Mouse (Mus musculus): ENCODE results near the gene Itpr3.

Gene Itpr3

GRCm38 (mm10) chr17:27056812-27057516 lies at the start of gene Itpr3:
Gene Itpr3 (plus strand): TSS chr17:27057304.
- DNase-seq (ENCODE audit: low read depth, low spot score): peak; percentile 94

DNA sequence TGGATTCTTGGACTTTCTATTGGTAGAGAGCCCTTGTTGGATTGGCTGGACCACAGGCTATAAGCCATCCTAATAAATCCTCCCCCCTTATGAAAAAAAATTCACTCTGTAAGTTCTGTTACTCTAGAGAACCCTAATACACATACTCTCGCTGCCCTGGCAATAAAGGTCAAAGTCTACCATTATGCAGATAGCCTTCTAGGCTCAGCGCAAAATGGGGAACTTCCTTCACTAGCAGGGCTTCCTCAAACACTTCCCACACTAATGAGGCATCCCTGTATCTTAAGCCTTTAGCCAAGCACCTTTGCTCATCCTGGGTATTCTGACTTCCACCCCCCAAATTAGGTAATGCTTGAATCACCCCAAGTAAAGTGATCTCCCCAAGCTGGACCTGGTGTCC lies 48.8 kb upstream of the Itpr3 start:
- DNase-seq (ENCODE audit: low read depth, low spot score): no peak

DNA sequence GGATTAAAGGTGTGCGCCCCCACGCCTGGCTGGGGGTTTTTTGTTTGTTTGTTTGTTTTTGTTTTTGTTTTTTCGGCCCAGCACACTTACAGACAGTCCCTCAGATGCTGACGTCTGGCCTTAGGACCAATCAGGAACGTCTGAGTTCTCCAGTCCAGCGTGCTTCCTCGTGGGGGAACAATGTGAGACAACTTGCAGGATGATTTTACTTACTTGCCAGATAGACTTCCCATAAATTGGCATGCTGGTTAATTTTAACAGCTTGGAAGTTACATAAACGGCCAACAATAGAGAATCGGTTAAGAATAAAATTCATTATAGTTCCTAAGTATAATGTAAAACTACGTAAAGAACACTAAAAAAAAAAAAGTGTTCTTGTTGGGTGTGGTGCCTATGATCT lies 45.9 kb upstream of the Itpr3 start:
- no peak for DNase-seq (ENCODE audit: low read depth, low spot score)

- DNase-seq (ENCODE audit: low read depth, low spot score): peak; percentile 96
Measured at GRCm38 (mm10) chr17:27011998-27012672, 45.0 kb upstream of the Itpr3 start.

GRCm38 (mm10) chr17:27012909-27013308 lies 44.2 kb upstream of the Itpr3 start:
- no peak for DNase-seq (ENCODE audit: low read depth, low spot score)

DNA sequence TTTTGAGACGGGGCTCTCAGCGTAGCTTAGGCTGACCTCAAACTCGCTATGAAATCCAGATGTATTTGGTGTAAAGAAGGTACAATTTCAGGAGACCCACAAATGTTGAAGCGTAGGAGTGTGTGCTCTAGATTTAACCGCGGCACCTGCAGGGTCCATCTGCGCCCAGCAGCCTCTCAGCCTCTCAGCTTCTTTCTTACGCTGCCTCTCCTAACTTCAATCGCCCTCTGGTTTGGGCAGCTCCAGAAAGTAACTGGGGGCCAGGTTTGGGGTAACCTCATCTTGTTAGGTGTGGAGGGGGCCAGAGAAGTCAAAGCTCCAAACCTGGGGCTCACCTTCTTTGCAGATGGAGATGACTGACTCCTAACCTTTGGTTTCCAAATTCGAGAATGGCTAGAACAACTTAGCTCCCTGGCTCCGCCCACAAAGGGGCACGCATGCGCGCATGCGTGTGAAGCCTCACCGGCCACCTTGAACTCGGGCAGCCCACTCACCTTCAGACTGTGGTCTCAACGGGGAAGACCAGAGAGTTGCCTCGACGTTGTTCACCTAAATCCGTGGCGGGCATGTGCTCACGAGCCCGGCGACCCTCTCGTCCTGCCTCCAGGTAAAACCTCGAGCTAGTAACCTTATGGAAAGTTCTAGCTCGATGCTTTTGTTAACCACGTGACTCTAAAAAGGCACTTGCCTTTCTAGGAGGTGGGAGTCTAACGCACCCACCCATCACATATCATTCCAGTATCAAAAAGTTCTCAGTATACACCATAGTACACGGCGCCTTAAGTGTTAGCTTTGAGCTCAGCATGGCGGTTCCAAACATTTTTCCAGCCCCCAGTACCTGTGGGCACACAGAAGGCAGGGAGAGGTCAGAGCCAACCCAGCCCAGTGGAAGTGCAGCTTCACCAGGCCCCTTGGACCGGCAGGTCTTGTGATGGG lies 39.3 kb upstream of the Itpr3 start:
- peak; percentile 97 for DNase-seq (ENCODE audit: low read depth, low spot score)

- DNase-seq (ENCODE audit: low read depth, low spot score): peak; percentile 66
Measured at GRCm38 (mm10) chr17:27018555-27019196, 38.4 kb upstream of the Itpr3 start.

DNA sequence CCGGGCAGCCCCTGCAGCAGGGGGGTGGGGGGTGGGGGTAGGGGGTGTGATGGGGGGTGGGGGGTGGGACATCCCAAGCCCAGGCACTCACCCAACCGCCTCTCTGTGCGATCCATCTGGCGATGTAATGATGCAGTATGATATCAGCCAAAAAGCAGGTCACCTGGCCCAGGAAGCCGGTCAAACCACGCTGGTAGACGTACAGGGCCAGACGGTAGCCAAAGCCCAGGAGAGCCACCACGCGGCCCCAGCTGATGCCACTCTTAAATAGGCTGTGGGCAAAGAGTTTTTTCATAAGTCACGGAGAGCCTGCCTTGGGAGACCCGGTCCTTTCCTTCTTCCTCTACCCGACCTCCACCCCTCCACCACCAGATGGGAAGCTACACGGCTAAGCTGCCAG lies 36.0 kb upstream of the Itpr3 start:
- DNase-seq (ENCODE audit: low read depth, low spot score): no peak

GRCm38 (mm10) chr17:27021736-27022135 lies 35.4 kb upstream of the Itpr3 start:
- DNase-seq (ENCODE audit: low read depth, low spot score): no peak

GRCm38 (mm10) chr17:27023342-27023741 lies 33.8 kb upstream of the Itpr3 start:
- no peak for DNase-seq (ENCODE audit: low read depth, low spot score)

- DNase-seq (ENCODE audit: low read depth, low spot score): peak; percentile 61
Measured at GRCm38 (mm10) chr17:27025326-27025902, 31.7 kb upstream of the Itpr3 start.

- peak; percentile 39 for DNase-seq (ENCODE audit: low read depth, low spot score)
Measured at GRCm38 (mm10) chr17:27025951-27026350, 31.2 kb upstream of the Itpr3 start.

DNA sequence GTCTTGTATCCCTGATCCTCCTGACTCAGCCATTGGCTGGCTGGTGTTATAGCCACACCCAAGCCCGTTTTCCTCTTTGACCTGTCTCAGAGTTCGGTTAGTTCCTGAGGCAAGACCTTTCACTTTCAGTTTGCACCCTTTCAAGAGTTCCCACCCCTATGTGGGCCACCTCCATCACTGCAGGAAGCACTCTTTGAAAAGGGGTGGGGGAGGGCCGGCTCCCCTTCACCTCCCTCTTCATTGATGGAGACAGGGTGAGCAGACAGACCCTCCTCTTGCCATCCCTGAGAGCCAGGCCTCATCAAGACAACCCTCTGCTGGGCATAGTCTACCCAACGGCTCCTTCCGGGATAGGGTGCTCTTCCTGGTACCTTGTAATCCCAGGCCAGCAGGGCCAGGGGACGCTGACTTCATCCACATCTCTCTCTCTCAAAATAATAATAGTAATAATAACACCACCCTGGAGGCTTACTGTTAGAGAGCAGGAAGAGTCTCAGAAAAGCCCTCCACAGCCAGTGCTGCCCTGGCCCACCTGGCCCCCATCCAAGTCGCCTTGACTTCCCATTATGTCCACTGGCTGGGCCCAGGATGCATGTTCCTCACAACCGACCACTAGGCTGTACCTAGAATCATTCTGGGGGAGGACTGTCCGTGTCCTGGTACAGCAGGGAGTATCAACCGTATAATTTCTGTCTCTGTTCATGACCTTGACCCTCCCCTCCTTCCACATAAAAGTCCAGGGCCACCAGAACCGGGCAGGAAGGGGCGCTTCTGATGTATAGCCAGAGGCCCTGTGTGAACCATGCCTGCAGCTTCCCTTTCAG lies 29.4 kb upstream of the Itpr3 start:
- DNase-seq (ENCODE audit: low read depth, low spot score): peak; percentile 84

- DNase-seq (ENCODE audit: low read depth, low spot score): peak; percentile 92
Measured at GRCm38 (mm10) chr17:27028284-27028795, 28.8 kb upstream of the Itpr3 start.

- no peak for DNase-seq (ENCODE audit: low read depth, low spot score)
Measured at GRCm38 (mm10) chr17:27028909-27029308, 28.2 kb upstream of the Itpr3 start, which contains the start of gene Bak1. Gene Bak1 (minus strand): TSS chr17:27029009.

DNA sequence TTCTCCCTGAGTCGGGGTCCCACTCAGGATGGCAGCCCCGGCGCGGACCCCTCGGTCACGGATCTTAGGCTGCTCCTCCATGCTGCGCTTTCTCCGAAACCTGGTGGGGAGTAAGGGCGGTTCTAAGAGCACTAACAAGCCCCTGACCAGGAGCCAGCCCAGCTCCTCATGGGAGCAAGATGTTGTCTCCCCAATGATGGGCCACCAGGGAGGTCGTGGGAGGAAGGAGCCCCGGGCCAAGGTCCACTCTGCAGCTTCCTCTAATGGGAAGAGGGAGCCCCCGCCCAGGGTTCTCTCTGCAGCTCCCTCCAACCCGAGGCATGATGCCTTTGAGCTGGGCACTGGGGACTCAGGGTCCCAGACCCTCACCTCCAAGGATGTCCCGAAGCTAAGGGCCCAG lies 27.7 kb upstream of the Itpr3 start:
- no peak for DNase-seq (ENCODE audit: low read depth, low spot score)

GRCm38 (mm10) chr17:27030896-27031295 lies 26.2 kb upstream of the Itpr3 start:
- DNase-seq (ENCODE audit: low read depth, low spot score): no peak

DNA sequence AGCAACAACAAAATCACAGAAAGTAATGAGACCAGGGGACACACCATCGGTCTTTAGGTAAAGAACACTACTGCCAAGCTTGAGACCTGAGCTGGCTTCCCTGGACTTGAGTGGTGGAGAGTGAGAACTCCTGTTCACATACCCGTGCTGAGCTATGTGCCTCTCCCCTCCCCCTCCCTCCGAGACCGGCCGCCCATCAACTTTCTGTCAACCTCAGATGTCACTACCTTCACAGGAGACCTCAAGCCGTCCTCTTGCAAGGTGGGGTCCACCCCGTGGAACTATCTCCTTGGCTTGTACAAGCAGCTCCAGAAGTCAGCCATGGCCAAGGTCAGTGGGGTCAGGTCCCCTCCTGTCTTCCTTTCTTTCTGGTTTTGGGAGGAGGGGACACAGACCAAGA lies 24.8 kb upstream of the Itpr3 start:
- DNase-seq (ENCODE audit: low read depth, low spot score): no peak

- DNase-seq (ENCODE audit: low read depth, low spot score): peak; percentile 77
Measured at GRCm38 (mm10) chr17:27032869-27033268, 24.2 kb upstream of the Itpr3 start.

DNA sequence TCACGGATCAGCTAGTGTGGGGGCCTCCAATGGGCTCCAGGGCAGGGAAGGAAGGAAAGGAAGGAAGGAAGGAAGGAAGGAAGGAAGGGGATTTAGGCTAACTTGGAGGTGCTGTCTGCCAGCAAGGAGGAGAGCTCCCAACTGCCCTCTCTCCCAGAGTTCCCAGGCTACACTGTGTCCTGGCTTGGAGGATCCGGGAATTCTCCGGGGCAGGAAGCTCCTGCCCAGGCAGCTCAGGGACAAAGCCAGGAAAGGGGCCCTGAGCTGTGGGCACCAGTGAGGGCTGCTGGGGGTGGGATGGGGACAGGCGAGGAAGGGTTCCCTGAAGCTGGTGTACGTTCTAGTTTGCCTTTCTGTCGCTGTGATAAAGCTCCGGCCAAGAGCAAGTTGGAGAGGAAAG lies 20.6 kb upstream of the Itpr3 start:
- DNase-seq (ENCODE audit: low read depth, low spot score): no peak
